Mouse (Mus musculus) stomach, embryonic 16.5 days (tissue): ENCODE results near the gene Xcl1. TPM values are rescaled to one million over a fixed set of nuclear protein-coding genes. Genes with fewer than 3 reads are reported as not detected.

Source experiments
- ATAC-seq: fragments of 200-750 bp; cut with Nextera tagmentation; 2 replicates; pipeline ENCODE4 v1.8.0; 2017; ENCODE audit warnings: moderate number of reproducible peaks, moderate TSS enrichment; ENCODE audit not compliant: insufficient read depth, low FRiP score
- H3K27ac ChIP-seq: fragments of 300-500 bp; sonication (generic); 2 replicates; pipeline ENCODE4 v1.5.1; 2014; ENCODE audit warnings: low read length
- H3K27me3 ChIP-seq: fragments of 300-500 bp; sonication (generic); 2 replicates; pipeline ENCODE4 v1.6.1; 2014; ENCODE audit warnings: low read length, control low read depth, mixed read lengths; ENCODE audit not compliant: control insufficient read depth, insufficient read depth
- H3K36me3 ChIP-seq: fragments of 300-500 bp; sonication (generic); 2 replicates; pipeline ENCODE4 v1.6.1; 2014; ENCODE audit warnings: low read length; ENCODE audit not compliant: control insufficient read depth, insufficient read depth
- H3K4me1 ChIP-seq: fragments of 300-500 bp; sonication (generic); 2 replicates; pipeline ENCODE4 v1.6.1; 2014; ENCODE audit warnings: low read length, control low read depth, mixed read lengths; ENCODE audit not compliant: control insufficient read depth, insufficient read depth
- H3K4me2 ChIP-seq: fragments of 300-500 bp; sonication (generic); 2 replicates; pipeline ENCODE4 v1.6.1; 2014; ENCODE audit warnings: low read depth, low read length, mixed read lengths
- H3K4me3 ChIP-seq: fragments of 300-500 bp; sonication (generic); replicated peaks from 2 replicates; pipeline ENCODE4 v1.5.1; 2014; ENCODE audit warnings: mild to moderate bottlenecking, low read length
- H3K9ac ChIP-seq: fragments of 300-500 bp; sonication (generic); 2 replicates; pipeline ENCODE4 v1.6.1; 2014; ENCODE audit warnings: low read length
- H3K9me3 ChIP-seq: fragments of 300-500 bp; sonication (generic); replicated peaks from 2 replicates; pipeline ENCODE4 v1.6.1; 2016; ENCODE audit warnings: low read length, control low read depth; ENCODE audit not compliant: control insufficient read depth
- WGBS: fragments of 180-500 bp; shearing (Covaris S2); extraction: QIAGEN DNeasy Blood & Tissue Kit; methylation state at CpG from one replicate; pipeline ENCODE4 v1.1.7; 2014; 5-methylcytosine and 5-hydroxymethylcytosine counted together
- polyA plus RNA-seq: library from polyadenylated mRNA; unstranded; fragments of >200 nt; fragmentation: Nextera tagmentation; extraction: Ambion mirVana; gene quantifications from 2 replicates; pipeline ENCODE4 v1.2.1, GENCODE M21; 2015

Xcl1 gene
- polyA plus RNA-seq, 1 experiment from 2014 or later: not detected

- no peak overlapping the region for H3K9ac ChIP-seq
- no peaks in the 10 kb centered on the region for H3K36me3 ChIP-seq
- no peak overlapping the region for H3K4me2 ChIP-seq
- WGBS: 81% methylated on average over 10 of the region's 10 CpGs
- no peaks in the 10 kb centered on the region for H3K9me3 ChIP-seq
- ATAC-seq: no peak
- no peak overlapping the region for H3K4me3 ChIP-seq
- no peaks in the 10 kb centered on the region for H3K27me3 ChIP-seq
- no peaks in the 10 kb centered on the region for H3K4me1 ChIP-seq
- H3K27ac ChIP-seq: no peak overlapping the region
Observed at GRCm38 (mm10) chr1:164933441-164934188, 1.7 kb downstream of the Xcl1 start.

GRCm38 (mm10) chr1:164931135-164931534 is 4.2 kb downstream of the Xcl1 start:
- Histone ChIP-seq H3K4me3 (no peak overlapping the region), H3K27ac (no peak overlapping the region), H3K9me3 (no peaks in the 10 kb centered on the region), H3K36me3 (no peaks in the 10 kb centered on the region), H3K4me2 (no peak overlapping the region), H3K4me1 (no peaks in the 10 kb centered on the region), H3K9ac (no peak overlapping the region), H3K27me3 (no peaks in the 10 kb centered on the region)
- no peak for ATAC-seq
- 71% methylated on average over 7 of the region's 7 CpGs for WGBS

GRCm38 (mm10) chr1:164930006-164930405 is 5.3 kb downstream of the Xcl1 start:
- no peak overlapping the region for H3K9ac ChIP-seq
- no peaks in the 10 kb centered on the region for H3K9me3 ChIP-seq
- no peaks in the 10 kb centered on the region for H3K4me1 ChIP-seq
- H3K4me2 ChIP-seq: no peak overlapping the region
- WGBS: 79% methylated on average over 3 of the region's 3 CpGs
- H3K4me3 ChIP-seq: no peak overlapping the region
- no peak for ATAC-seq
- no peaks in the 10 kb centered on the region for H3K36me3 ChIP-seq
- no peak overlapping the region for H3K27ac ChIP-seq
- H3K27me3 ChIP-seq: no peaks in the 10 kb centered on the region

GRCm38 (mm10) chr1:164926534-164927160 is 8.7 kb downstream of the Xcl1 start:
- 76% methylated on average over 3 of the region's 3 CpGs for WGBS
- Histone ChIP-seq H3K27me3 (no peaks in the 10 kb centered on the region), H3K27ac (no peak overlapping the region), H3K4me2 (no peak overlapping the region), H3K4me3 (no peak overlapping the region), H3K9me3 (no peaks in the 10 kb centered on the region), H3K36me3 (no peaks in the 10 kb centered on the region), H3K9ac (no peak overlapping the region), H3K4me1 (no peaks in the 10 kb centered on the region)
- no peak for ATAC-seq

- no peaks in the 10 kb centered on the region for H3K9me3 ChIP-seq
- 55% methylated on average over 4 of the region's 4 CpGs for WGBS
- no peak overlapping the region for H3K9ac ChIP-seq
- H3K27me3 ChIP-seq: no peaks in the 10 kb centered on the region
- no peaks in the 10 kb centered on the region for H3K36me3 ChIP-seq
- H3K4me3 ChIP-seq: no peak overlapping the region
- no peak for ATAC-seq
- no peaks in the 10 kb centered on the region for H3K4me1 ChIP-seq
- no peak overlapping the region for H3K4me2 ChIP-seq
- H3K27ac ChIP-seq: no peak overlapping the region
Observed at GRCm38 (mm10) chr1:164905047-164905446, 30.3 kb downstream of the Xcl1 start.

GRCm38 (mm10) chr1:164900696-164901095 is 34.6 kb downstream of the Xcl1 start:
- Histone ChIP-seq H3K9ac (no peak overlapping the region), H3K4me2 (no peak overlapping the region), H3K27me3 (no peaks in the 10 kb centered on the region), H3K4me3 (no peak overlapping the region), H3K27ac (no peak overlapping the region), H3K36me3 (no peaks in the 10 kb centered on the region), H3K9me3 (no peaks in the 10 kb centered on the region), H3K4me1 (peaks cover 17% of the 10 kb centered on the region; the same call in 1 of the 2 replicates)
- ATAC-seq: no peak
- 91% methylated on average over 6 of the region's 6 CpGs for WGBS

GRCm38 (mm10) chr1:164900226-164900625 is 35.1 kb downstream of the Xcl1 start:
- H3K9me3 ChIP-seq: no peaks in the 10 kb centered on the region
- no peak for ATAC-seq
- H3K27ac ChIP-seq: no peak overlapping the region
- no peak overlapping the region for H3K4me2 ChIP-seq
- H3K27me3 ChIP-seq: no peaks in the 10 kb centered on the region
- H3K9ac ChIP-seq: no peak overlapping the region
- no peak overlapping the region for H3K4me3 ChIP-seq
- H3K4me1 ChIP-seq: peaks cover 17% of the 10 kb centered on the region; the same call in 1 of the 2 replicates
- 56% methylated on average over 2 of the region's 2 CpGs for WGBS
- H3K36me3 ChIP-seq: no peaks in the 10 kb centered on the region

GRCm38 (mm10) chr1:164899506-164899905 is 35.8 kb downstream of the Xcl1 start:
- ATAC-seq: 0 out of 2 replicates have a peak, but pooled peaks have one; percentile 33
- WGBS: 30% methylated on average over 7 of the region's 7 CpGs

GRCm38 (mm10) chr1:164898846-164899351 is 36.4 kb downstream of the Xcl1 start:
- Histone ChIP-seq H3K9me3 (no peaks in the 10 kb centered on the region), H3K9ac (peak overlapping the region; percentile 68), H3K4me3 (peak overlapping the region; percentile 49), H3K27ac (peak overlapping the region; percentile 22; the same call in 1 of the 2 replicates), H3K36me3 (no peaks in the 10 kb centered on the region), H3K27me3 (no peaks in the 10 kb centered on the region), H3K4me1 (peaks cover 17% of the 10 kb centered on the region; the same call in 1 of the 2 replicates), H3K4me2 (peak overlapping the region; percentile 62)
- under 1% methylated on average over 22 of the region's 22 CpGs for WGBS
- peak; percentile 87 for ATAC-seq

More at GRCm38 (mm10) chr1:164899506-164899905, 35.8 kb downstream of the Xcl1 start:
- Histone ChIP-seq H3K4me3 (peak overlapping the region; percentile 49), H3K9me3 (no peaks in the 10 kb centered on the region), H3K36me3 (no peaks in the 10 kb centered on the region), H3K4me2 (peak overlapping the region; percentile 62), H3K27me3 (no peaks in the 10 kb centered on the region), H3K9ac (peak overlapping the region; percentile 68), H3K27ac (no peak overlapping the region; the same call in 1 of the 2 replicates), H3K4me1 (peaks cover 17% of the 10 kb centered on the region; the same call in 1 of the 2 replicates)
